Mouse (Mus musculus) spleen, adult 2 months (tissue): ENCODE data around the gene Clstn3.

Source experiments
- CTCF ChIP-seq: fragments of 200-500 bp; IDR thresholded peaks from 2 replicates; pipeline ENCODE4 v1.5.1; 2011; ENCODE audit warnings: mild to moderate bottlenecking, inconsistent platforms; ENCODE audit not compliant: insufficient read depth, insufficient read length, insufficient replicate concordance; ENCODE audit errors: extremely low read depth
- POLR2A ChIP-seq: fragments of 200-500 bp; IDR thresholded peaks from 2 replicates; pipeline ENCODE4 v1.6.1; 2011; ENCODE audit warnings: low read depth, low read length, inconsistent platforms

GRCm38 (mm10) chr6:124413770-124414149 lies 50.8 kb downstream of the Clstn3 start:
- no peak for TF ChIP-seq CTCF
- no peak for TF ChIP-seq POLR2A
